10 mouse cellular contexts compared by ENCODE assay signal in the genomic region with DNA sequence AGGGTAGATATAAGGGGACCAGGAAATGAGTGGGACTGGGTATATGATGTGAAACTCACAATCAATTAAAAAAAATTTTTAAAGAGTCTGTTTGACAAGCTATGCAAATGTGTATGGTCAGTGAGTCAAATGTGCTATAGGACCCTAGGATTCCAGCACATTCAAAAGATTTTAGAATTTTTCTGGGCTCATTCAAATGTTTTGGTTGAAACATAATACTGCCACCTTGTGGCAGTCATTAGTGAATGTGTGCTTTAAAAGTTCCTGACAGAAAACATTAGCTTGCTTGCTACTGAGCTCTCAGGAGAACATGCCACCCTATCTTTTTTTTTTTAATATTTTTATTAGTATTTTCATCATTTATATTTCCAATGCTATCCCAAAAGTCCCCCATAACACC. TPM values are rescaled to one million over a fixed set of nuclear protein-coding genes. Genes with fewer than 3 reads are reported as not detected.
A peak's percentile ranks its signal among the peaks of the same experiment; 100 is the strongest.
DNase-seq lines count a peak whose midpoint lies in the region; ATAC-seq lines count a peak whose summit lies in the region.
"Had no signal": no experiment of that assay in that cellular context is flagged by ENCODE, and none has a peak within 500 bp of the region (broad histone marks: within the 10 kb centered on the region; RNA-seq: fewer than 3 reads in every experiment).

No protein-coding gene starts in this region.

- no peak for ATAC-seq in granulocyte monocyte progenitor cell, adult 5-6 weeks (replicated peaks; ENCODE audit: poor library complexity, severe bottlenecking)

- peak; percentile 14 to 30 for DNase-seq in cerebellum, postnatal 14 days
- DNase-seq in cerebellum, postnatal 36 days, result no peak
- peak; percentile 8 to 13 for DNase-seq in kidney, postnatal 36 days
- no peak for DNase-seq in kidney, adult 18-20 months
- peak; percentile 18 for DNase-seq in CD4-positive helper T cell, adult 2 months (ENCODE audit: low read depth, low spot score)
- DNase-seq in embryo, embryonic 11.5 days (ENCODE audit: low read depth, low spot score), result peak; percentile 9
- DNase-seq in right cerebral cortex, postnatal 10 days (ENCODE audit: low spot score in 2 of 2), result no peak
- DNase-seq: right cerebral cortex, postnatal 14 days had no signal

RNA-seq across cellular contexts. Expression of a gene that starts 5.6 kb away (rescaled TPM):
- total RNA-seq in granulocyte monocyte progenitor cell, adult 5-6 weeks (2014; fragmentation: Nextera tagmentation), result not detected in 2 replicates
- not detected in 2 replicates for total RNA-seq in granulocyte monocyte progenitor cell, adult 5-6 weeks (2017)
- total RNA-seq: megakaryocyte progenitor cell, adult 5-6 weeks had no signal

RNA-seq across cellular contexts. Expression of a gene that starts 10.4 kb away (rescaled TPM):
- total RNA-seq in granulocyte monocyte progenitor cell, adult 5-6 weeks (2014; fragmentation: Nextera tagmentation), result 7.2 and 12.3 TPM in 2 replicates
- 17.3 and 20.3 TPM in 2 replicates for total RNA-seq in granulocyte monocyte progenitor cell, adult 5-6 weeks (2017)

RNA-seq across cellular contexts. Expression of a gene that starts 47.0 kb away (rescaled TPM):
- total RNA-seq in granulocyte monocyte progenitor cell, adult 5-6 weeks (2014; fragmentation: Nextera tagmentation), result not detected in 2 replicates
- total RNA-seq in granulocyte monocyte progenitor cell, adult 5-6 weeks (2017), result not detected in 2 replicates

RNA-seq across cellular contexts. Expression of a gene that starts 52.5 kb away (rescaled TPM):
- not detected in 2 replicates for total RNA-seq in granulocyte monocyte progenitor cell, adult 5-6 weeks (2014; fragmentation: Nextera tagmentation)
- total RNA-seq in granulocyte monocyte progenitor cell, adult 5-6 weeks (2017), result not detected in 2 replicates
- total RNA-seq: megakaryocyte progenitor cell, adult 5-6 weeks had no signal

Comparison
In these comparisons a context has a peak if more than half of its experiments do, and no peak if none do; other contexts are left out.
1. DNase-seq: peak in cerebellum, postnatal 14 days (2 of 2), kidney, postnatal 36 days (2 of 2), CD4-positive helper T cell, adult 2 months (single experiment) and embryo, embryonic 11.5 days (single experiment); none in cerebellum, postnatal 36 days (0 of 2), kidney, adult 18-20 months (single experiment) and right cerebral cortex, postnatal 10 days (0 of 2).